Mouse (Mus musculus): Measurements from ENCODE around the gene Hist1h2ak. TPM values are rescaled to one million over a fixed set of nuclear protein-coding genes. Genes with fewer than 3 reads are reported as not detected.
"Not testable (repeated sequence)": the region's sequence is repeated elsewhere in the genome, so short reads cannot be mapped to it uniquely, and the experiment has no call there.

Hist1h2ak gene
- polyA plus RNA-seq, 1 experiment from 2014 or later = 4.9 TPM

DNA sequence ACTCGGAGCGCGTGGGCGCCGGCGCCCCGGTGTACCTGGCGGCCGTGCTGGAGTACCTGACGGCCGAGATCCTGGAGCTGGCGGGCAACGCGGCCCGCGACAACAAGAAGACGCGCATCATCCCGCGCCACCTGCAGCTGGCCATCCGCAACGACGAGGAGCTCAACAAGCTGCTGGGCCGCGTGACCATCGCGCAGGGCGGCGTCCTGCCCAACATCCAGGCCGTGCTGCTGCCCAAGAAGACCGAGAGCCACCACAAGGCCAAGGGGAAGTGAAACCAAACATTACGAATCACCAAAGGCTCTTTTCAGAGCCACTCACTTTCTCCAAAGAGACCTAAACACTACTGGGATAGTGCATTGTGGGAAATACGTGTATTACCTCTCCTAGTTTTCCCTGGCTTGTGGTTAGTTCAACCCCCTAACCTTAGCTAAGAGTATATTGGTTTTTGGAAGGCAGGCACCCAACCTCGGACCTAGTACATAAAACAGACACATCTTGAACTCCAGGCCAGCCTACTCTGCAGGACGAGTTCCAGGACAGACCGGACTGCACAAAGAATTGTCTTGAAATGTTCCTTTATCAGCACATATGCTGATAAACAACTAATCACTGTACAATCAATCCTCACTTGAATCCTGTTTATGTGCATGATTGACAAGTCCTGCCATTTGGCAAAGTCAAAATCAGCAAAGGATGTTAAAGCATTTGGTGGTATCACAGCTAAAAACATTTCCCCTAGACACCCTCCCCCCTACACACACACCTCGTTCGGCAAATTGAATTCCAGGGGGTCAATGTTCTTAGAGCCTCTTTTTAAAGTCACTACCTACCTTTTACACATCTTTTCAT, 36.9 kb downstream of the Hist1h2ak start:
- not testable (repeated sequence) for H3K4me1 ChIP-seq (replicated peaks; ENCODE audit: control insufficient read depth, insufficient read depth, low read length); H3K27me3 ChIP-seq (ENCODE audit: control insufficient read depth, insufficient read depth, low read length); H3K36me3 ChIP-seq (ENCODE audit: control insufficient read depth, insufficient read depth, low read length); H3K9me3 ChIP-seq (ENCODE audit: control insufficient read depth, low read length)
- peak overlapping the region; percentile 87 for H3K4me2 ChIP-seq (replicated peaks; ENCODE audit: low read depth, low read length)
- peak overlapping the region; percentile 93 for H3K27ac ChIP-seq (ENCODE audit: low read depth, low read length)
- peak overlapping the region; percentile 77 for H3K9ac ChIP-seq (ENCODE audit: low read depth, low read length)
- DNase-seq (ENCODE audit: low spot score) (peak; percentile 69), ATAC-seq (ENCODE audit: low FRiP score) (peak; percentile 31)
- peak overlapping the region; percentile 47 for H3K4me3 ChIP-seq (ENCODE audit: low read depth, low read length)
- 1% methylated on average over 9 of the region's 38 CpGs for WGBS

DNA sequence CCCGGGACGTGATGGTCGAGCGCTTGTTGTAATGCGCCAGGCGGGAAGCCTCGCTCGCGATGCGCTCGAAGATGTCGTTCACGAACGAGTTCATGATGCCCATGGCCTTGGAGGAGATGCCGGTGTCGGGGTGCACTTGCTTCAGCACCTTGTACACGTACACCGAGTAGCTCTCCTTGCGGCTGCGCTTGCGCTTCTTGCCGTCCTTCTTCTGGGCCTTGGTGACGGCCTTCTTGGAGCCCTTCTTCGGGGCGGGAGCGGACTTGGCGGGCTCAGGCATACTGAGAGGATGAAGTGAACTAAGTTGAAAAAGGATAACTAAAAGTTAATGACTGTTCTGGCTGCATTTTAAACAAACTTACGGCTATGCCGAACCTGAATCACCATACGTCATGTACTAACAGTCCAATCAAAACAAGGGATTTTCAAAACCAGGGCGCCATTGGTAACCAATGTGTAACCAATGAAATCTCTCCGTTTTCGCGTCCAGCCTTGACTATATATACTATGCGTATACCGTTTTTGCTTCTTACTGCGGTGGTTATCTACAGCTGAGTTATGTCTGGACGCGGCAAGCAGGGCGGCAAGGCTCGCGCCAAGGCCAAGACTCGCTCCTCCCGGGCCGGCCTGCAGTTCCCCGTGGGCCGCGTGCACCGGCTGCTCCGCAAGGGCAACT, 37.6 kb downstream of the Hist1h2ak start, which contains the start of the genes Hist1h2bl and Hist1h2ai:
Gene Hist1h2bl (minus strand): TSS at position 280 of the 676 bp plus-strand sequence.
Gene Hist1h2ai (plus strand): TSS at position 559 of the 676 bp plus-strand sequence.
- ATAC-seq (ENCODE audit: low FRiP score) = peak; percentile 95
- not testable (repeated sequence) for H3K27me3 ChIP-seq (ENCODE audit: control insufficient read depth, insufficient read depth, low read length); H3K36me3 ChIP-seq (ENCODE audit: control insufficient read depth, insufficient read depth, low read length); H3K9me3 ChIP-seq (ENCODE audit: control insufficient read depth, low read length); H3K4me1 ChIP-seq (replicated peaks; ENCODE audit: control insufficient read depth, insufficient read depth, low read length)
- WGBS = under 1% methylated on average over 23 of the region's 50 CpGs
- peak within 1 kb of the TSS; percentile 87 for H3K4me2 ChIP-seq (replicated peaks; ENCODE audit: low read depth, low read length)
- DNase-seq (ENCODE audit: low spot score) = peak; percentile 86
- H3K27ac ChIP-seq (ENCODE audit: low read depth, low read length) = peak within 1 kb of the TSS; percentile 93
- peak within 1 kb of the TSS; percentile 77 for H3K9ac ChIP-seq (ENCODE audit: low read depth, low read length)
- H3K4me3 ChIP-seq (ENCODE audit: low read depth, low read length) = peak within 1 kb of the TSS; percentile 47

DNA sequence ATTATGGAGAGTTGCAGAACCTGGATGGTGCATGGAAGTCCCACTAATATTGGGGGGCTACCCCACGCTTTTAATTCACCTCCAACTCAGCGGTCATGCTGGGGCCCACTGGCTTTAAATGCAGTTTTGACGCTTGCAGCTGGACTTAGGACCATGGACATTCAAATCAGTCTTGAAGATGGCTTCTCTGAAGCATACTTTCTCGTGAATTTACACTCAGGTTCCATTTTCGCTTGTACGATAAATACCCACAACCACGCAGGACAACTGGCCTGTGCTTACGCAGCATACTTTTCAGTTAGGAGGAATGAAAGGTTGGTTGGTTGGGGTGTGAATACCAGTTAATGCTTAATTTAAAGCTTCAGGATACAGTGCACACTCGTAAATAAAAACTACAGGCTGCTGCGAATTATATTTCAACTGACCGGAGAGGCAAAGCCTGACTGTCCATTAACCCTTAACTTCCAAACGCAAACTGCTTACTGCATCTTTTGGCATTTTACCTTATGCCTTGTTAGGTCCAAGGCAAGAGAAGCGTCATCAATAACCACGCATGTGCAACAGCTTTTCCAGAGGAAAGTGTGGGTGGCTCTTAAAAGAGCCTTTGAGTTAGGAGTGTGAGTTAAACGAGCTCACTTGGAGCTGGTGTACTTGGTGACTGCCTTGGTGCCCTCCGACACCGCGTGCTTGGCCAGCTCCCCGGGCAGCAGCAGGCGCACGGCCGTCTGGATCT, 38.3 kb downstream of the Hist1h2ak start:
- peak overlapping the region; percentile 71 for H3K9ac ChIP-seq (ENCODE audit: low read depth, low read length)
- ATAC-seq (ENCODE audit: low FRiP score) (no peak), DNase-seq (ENCODE audit: low spot score) (peak; percentile 62)
- no peaks in the 10 kb centered on the region for H3K36me3 ChIP-seq (ENCODE audit: control insufficient read depth, insufficient read depth, low read length)
- H3K4me2 ChIP-seq (replicated peaks; ENCODE audit: low read depth, low read length) = peak overlapping the region; percentile 69
- H3K27ac ChIP-seq (ENCODE audit: low read depth, low read length) = peak overlapping the region; percentile 93
- peaks cover 2% of the 10 kb centered on the region; the same call in 1 of the 2 replicates for H3K4me1 ChIP-seq (replicated peaks; ENCODE audit: control insufficient read depth, insufficient read depth, low read length)
- WGBS = 2% methylated on average over 19 of the region's 22 CpGs
- H3K4me3 ChIP-seq (ENCODE audit: low read depth, low read length) = peak overlapping the region; percentile 47
- no peaks in the 10 kb centered on the region for H3K9me3 ChIP-seq (ENCODE audit: control insufficient read depth, low read length)
- H3K27me3 ChIP-seq (ENCODE audit: control insufficient read depth, insufficient read depth, low read length) = no peaks in the 10 kb centered on the region

DNA sequence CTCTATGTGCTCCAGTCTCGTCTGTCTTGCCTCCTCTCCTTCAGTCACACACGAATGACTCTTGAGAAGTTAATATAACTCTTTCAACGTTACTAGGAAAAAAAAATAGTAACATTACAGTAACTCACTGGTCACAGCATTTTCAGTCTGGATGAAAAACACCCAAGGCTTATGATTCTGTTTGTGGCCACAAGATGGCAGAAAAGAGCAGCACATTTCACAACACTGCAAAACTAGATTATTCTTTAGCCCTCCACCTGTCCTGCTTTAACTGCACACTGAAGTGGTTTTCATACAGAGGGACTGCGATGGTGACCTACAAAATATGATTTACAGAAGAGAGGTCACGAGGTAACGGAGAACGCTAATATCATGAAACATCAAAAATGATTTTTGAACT, 38.9 kb downstream of the Hist1h2ak start:
- Histone ChIP-seq H3K4me1 (replicated peaks; ENCODE audit: control insufficient read depth, insufficient read depth, low read length) (peaks cover 2% of the 10 kb centered on the region; the same call in 1 of the 2 replicates), H3K27ac (ENCODE audit: low read depth, low read length) (peak overlapping the region; percentile 93), H3K9me3 (ENCODE audit: control insufficient read depth, low read length) (no peaks in the 10 kb centered on the region), H3K4me2 (replicated peaks; ENCODE audit: low read depth, low read length) (peak overlapping the region; percentile 69), H3K4me3 (ENCODE audit: low read depth, low read length) (peak overlapping the region; percentile 47), H3K9ac (ENCODE audit: low read depth, low read length) (peak overlapping the region; percentile 71; the same call in 1 of the 2 replicates), H3K27me3 (ENCODE audit: control insufficient read depth, insufficient read depth, low read length) (no peaks in the 10 kb centered on the region), H3K36me3 (ENCODE audit: control insufficient read depth, insufficient read depth, low read length) (no peaks in the 10 kb centered on the region)
- 1% methylated on average over 7 of the region's 7 CpGs for WGBS
- ATAC-seq (ENCODE audit: low FRiP score) (no peak), DNase-seq (ENCODE audit: low spot score) (peak; percentile 75)

DNA sequence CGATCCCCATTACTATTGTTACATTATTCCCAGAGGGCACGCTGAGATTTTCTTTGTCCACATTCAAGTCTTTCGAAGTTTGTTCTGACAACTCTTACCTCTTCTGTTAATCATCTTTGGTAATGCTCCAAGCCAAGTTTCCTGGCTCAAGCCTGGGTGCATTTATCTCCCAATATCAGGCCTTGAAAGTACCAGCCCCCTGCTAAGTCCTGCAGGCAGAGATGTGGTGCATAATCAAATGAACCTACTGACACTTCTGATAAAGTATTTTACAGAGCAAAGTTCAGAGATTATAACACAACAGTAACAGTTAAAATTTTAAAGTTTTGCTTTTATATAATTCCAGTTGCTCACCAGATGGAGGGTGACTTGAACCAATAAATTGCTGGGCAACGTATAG, 41.9 kb downstream of the Hist1h2ak start:
- H3K9ac ChIP-seq (ENCODE audit: low read depth, low read length) = no peak overlapping the region
- no peak overlapping the region for H3K27ac ChIP-seq (ENCODE audit: low read depth, low read length)
- no peaks in the 10 kb centered on the region for H3K27me3 ChIP-seq (ENCODE audit: control insufficient read depth, insufficient read depth, low read length)
- DNase-seq (ENCODE audit: low spot score) (no peak), ATAC-seq (ENCODE audit: low FRiP score) (no peak)
- H3K4me1 ChIP-seq (replicated peaks; ENCODE audit: control insufficient read depth, insufficient read depth, low read length) = no peaks in the 10 kb centered on the region; the same call in 1 of the 2 replicates
- WGBS = 31% methylated on average over 4 of the region's 4 CpGs
- H3K4me3 ChIP-seq (ENCODE audit: low read depth, low read length) = peak overlapping the region; percentile 37
- H3K4me2 ChIP-seq (replicated peaks; ENCODE audit: low read depth, low read length) = peak overlapping the region; percentile 30
- no peaks in the 10 kb centered on the region for H3K36me3 ChIP-seq (ENCODE audit: control insufficient read depth, insufficient read depth, low read length)
- no peaks in the 10 kb centered on the region for H3K9me3 ChIP-seq (ENCODE audit: control insufficient read depth, low read length)

DNA sequence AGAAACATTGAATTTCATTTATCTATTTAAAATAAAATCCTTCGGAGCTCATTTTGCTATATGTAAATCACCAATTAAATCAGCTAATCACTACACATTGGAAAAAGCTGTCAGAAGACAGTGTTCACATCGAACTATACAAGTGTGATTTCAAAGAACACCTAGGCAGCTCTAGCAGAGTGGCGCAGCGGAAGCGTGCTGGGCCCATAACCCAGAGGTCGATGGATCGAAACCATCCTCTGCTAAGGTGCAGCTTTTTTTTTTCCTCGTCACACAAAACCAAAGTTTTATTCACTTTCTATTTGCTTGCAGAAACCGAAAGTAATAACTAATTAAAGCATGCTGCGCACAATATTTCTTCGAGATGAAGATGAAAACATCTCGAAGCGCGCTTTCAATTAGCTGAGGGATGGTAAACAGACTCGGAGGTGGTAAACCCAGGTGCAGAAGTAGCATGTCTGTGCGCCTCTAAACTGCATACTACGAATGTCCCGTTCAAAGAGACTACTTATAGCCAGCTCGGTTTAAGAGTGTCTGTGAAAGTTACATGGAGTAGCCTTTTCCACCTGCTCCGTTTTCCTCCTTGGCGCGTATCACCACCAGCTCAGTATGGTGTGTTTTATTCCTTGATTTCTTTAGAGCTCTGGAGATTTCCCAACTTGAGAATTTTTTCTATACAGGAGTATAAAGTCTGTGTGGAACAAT, 42.7 kb downstream of the Hist1h2ak start:
- no peaks in the 10 kb centered on the region; the same call in 1 of the 2 replicates for H3K4me1 ChIP-seq (replicated peaks; ENCODE audit: control insufficient read depth, insufficient read depth, low read length)
- peak; percentile 85 for DNase-seq (ENCODE audit: low spot score)
- no peaks in the 10 kb centered on the region for H3K36me3 ChIP-seq (ENCODE audit: control insufficient read depth, insufficient read depth, low read length)
- H3K9me3 ChIP-seq (ENCODE audit: control insufficient read depth, low read length) = no peaks in the 10 kb centered on the region
- ATAC-seq (ENCODE audit: low FRiP score) = peak; percentile 83
- H3K4me2 ChIP-seq (replicated peaks; ENCODE audit: low read depth, low read length) = peak overlapping the region; percentile 30
- H3K27me3 ChIP-seq (ENCODE audit: control insufficient read depth, insufficient read depth, low read length) = no peaks in the 10 kb centered on the region
- H3K9ac ChIP-seq (ENCODE audit: low read depth, low read length) = peak overlapping the region; percentile 5; the same call in 1 of the 2 replicates
- peak overlapping the region; percentile 37 for H3K4me3 ChIP-seq (ENCODE audit: low read depth, low read length)
- no peak overlapping the region for H3K27ac ChIP-seq (ENCODE audit: low read depth, low read length)
- WGBS = 1% methylated on average over 22 of the region's 22 CpGs

DNA sequence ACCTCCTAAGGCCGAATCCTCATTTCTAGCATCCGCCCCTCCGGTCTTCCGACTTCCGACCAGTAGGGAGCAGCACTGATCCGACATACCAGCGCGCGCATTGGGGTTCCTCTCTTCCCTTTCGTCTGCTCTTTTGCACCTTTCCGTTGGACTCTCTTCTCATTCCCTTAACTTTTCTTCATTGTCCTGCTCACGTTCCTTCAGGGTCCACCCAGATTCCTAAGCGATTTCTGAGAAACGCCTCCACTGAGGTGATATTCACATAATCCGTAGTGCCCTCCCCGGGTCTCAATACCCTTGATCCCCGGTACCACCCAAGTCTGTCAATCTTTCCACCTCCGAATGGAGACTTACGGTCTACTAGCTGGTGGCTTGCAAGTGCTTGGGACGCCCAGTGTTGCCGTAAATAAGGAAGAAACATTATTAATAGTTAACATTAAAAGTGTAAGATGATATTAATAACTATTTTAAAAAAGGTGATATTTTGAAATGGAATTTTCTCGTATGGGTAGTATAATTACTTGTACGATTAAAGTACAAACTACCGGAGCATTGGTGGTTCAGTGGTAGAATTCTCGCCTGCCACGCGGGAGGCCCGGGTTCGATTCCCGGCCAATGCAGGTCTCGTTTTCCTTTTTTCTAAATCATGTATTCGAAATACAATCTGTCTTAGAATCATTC, 43.5 kb downstream of the Hist1h2ak start:
- DNase-seq (ENCODE audit: low spot score) (peak; percentile 92), ATAC-seq (ENCODE audit: low FRiP score) (peak; percentile 87)
- Histone ChIP-seq H3K36me3 (ENCODE audit: control insufficient read depth, insufficient read depth, low read length) (no peaks in the 10 kb centered on the region), H3K4me2 (replicated peaks; ENCODE audit: low read depth, low read length) (peak overlapping the region; percentile 22), H3K9ac (ENCODE audit: low read depth, low read length) (peak overlapping the region; percentile 48), H3K4me1 (replicated peaks; ENCODE audit: control insufficient read depth, insufficient read depth, low read length) (no peaks in the 10 kb centered on the region; the same call in 1 of the 2 replicates), H3K4me3 (ENCODE audit: low read depth, low read length) (peak overlapping the region; percentile 43), H3K27ac (ENCODE audit: low read depth, low read length) (no peak overlapping the region), H3K9me3 (ENCODE audit: control insufficient read depth, low read length) (no peaks in the 10 kb centered on the region), H3K27me3 (ENCODE audit: control insufficient read depth, insufficient read depth, low read length) (no peaks in the 10 kb centered on the region)
- under 1% methylated on average over 32 of the region's 32 CpGs for WGBS
